Mouse (Mus musculus) erythroblast, embryonic 14.5 days (primary cell): ENCODE data around the gene Stk4. TPM values are rescaled to one million over a fixed set of nuclear protein-coding genes. Genes with fewer than 3 reads are reported as not detected.

Experiments
- H3K27me3 ChIP-seq: 2 replicates; pipeline ENCODE4 v1.6.1; 2012; ENCODE audit warnings: inconsistent platforms; ENCODE audit not compliant: control insufficient read depth
- H3K36me3 ChIP-seq: 2 replicates; pipeline ENCODE4 v1.6.1; 2012; ENCODE audit warnings: mild to moderate bottlenecking, inconsistent platforms; ENCODE audit not compliant: control insufficient read depth
- H3K4me1 ChIP-seq: 2 replicates; pipeline ENCODE4 v1.6.1; 2012; ENCODE audit warnings: inconsistent platforms; ENCODE audit not compliant: control insufficient read depth
- H3K4me3 ChIP-seq: replicated peaks from 2 replicates; pipeline ENCODE3; 2012; ENCODE audit warnings: moderate library complexity, mild to moderate bottlenecking, inconsistent platforms
- H3K9me3 ChIP-seq: 2 replicates; pipeline ENCODE4 v1.6.1; 2012; ENCODE audit warnings: low read length, inconsistent platforms, mixed read lengths; ENCODE audit not compliant: control insufficient read depth
- GATA1 ChIP-seq: IDR thresholded peaks from 2 replicates; pipeline ENCODE4 v1.6.1; 2012; ENCODE audit warnings: low read length, inconsistent platforms, mixed read lengths
- TAL1 ChIP-seq: IDR thresholded peaks from 3 replicates; pipeline ENCODE4 v1.6.1; 2012; ENCODE audit warnings: low read length, inconsistent platforms, mixed read lengths
- polyA plus RNA-seq: library from polyadenylated mRNA; stranded (reverse); fragments of >175 nt; gene quantifications from 2 replicates; pipeline ENCODE4 v1.2.3, GENCODE M21; 2012

The Stk4 gene
- polyA plus RNA-seq, 1 experiment: 0.71 TPM

- Histone ChIP-seq H3K4me3 (no peak overlapping the region), H3K4me1 (no peaks in the 10 kb centered on the region), H3K9me3 (no peaks in the 10 kb centered on the region), H3K36me3 (peaks cover 19% of the 10 kb centered on the region), H3K27me3 (no peaks in the 10 kb centered on the region)
- no peak for TF ChIP-seq TAL1
- TF ChIP-seq GATA1: no peak
Measured at GRCm38 (mm10) chr2:164134563-164134962, 64.4 kb downstream of the Stk4 start.

DNA sequence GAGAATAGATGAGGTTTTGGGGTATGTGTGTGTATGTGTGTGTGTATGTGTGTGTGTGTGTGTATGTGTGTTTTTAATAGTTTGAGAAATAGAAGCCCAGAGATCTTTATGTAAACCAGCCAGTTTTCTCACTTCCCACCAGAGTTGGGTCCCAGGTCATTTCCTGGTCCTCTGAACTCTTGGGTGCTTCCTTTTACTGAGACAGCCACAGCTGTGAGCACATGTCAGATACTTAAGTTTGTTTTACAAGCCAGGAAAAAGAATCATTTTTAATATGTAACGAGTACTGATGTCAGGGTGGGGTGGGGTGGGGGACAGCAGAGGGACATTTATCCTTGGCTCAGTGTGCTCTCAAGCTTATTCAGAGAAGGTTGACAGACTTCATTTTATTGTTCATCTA lies 65.2 kb downstream of the Stk4 start:
- Histone ChIP-seq H3K4me3 (no peak overlapping the region), H3K4me1 (no peaks in the 10 kb centered on the region), H3K9me3 (no peaks in the 10 kb centered on the region), H3K36me3 (peaks cover 22% of the 10 kb centered on the region), H3K27me3 (no peaks in the 10 kb centered on the region)
- no peak for TF ChIP-seq GATA1
- no peak for TF ChIP-seq TAL1

GRCm38 (mm10) chr2:164136393-164136792 lies 66.3 kb downstream of the Stk4 start:
- TF ChIP-seq GATA1: no peak
- TF ChIP-seq TAL1: no peak
- H3K4me3 ChIP-seq: no peak overlapping the region
- no peaks in the 10 kb centered on the region for H3K4me1 ChIP-seq
- H3K36me3 ChIP-seq: peaks cover 18% of the 10 kb centered on the region
- H3K9me3 ChIP-seq: no peaks in the 10 kb centered on the region
- H3K27me3 ChIP-seq: no peaks in the 10 kb centered on the region

GRCm38 (mm10) chr2:164137754-164138153 lies 67.6 kb downstream of the Stk4 start:
- H3K4me3 ChIP-seq: no peak overlapping the region

GRCm38 (mm10) chr2:164142021-164142420 lies 71.9 kb downstream of the Stk4 start:
- H3K9me3 ChIP-seq: no peaks in the 10 kb centered on the region
- H3K27me3 ChIP-seq: no peaks in the 10 kb centered on the region
- H3K4me3 ChIP-seq: no peak overlapping the region
- H3K36me3 ChIP-seq: peaks cover 15% of the 10 kb centered on the region
- no peaks in the 10 kb centered on the region for H3K4me1 ChIP-seq
- TF ChIP-seq TAL1 (no peak), GATA1 (no peak)

More at GRCm38 (mm10) chr2:164137754-164138153, 67.6 kb downstream of the Stk4 start:
- H3K4me1 ChIP-seq: no peaks in the 10 kb centered on the region
- H3K36me3 ChIP-seq: peaks cover 12% of the 10 kb centered on the region
- H3K27me3 ChIP-seq: no peaks in the 10 kb centered on the region
- no peaks in the 10 kb centered on the region for H3K9me3 ChIP-seq
- no peak for TF ChIP-seq GATA1
- no peak for TF ChIP-seq TAL1

GRCm38 (mm10) chr2:164144025-164144424 lies 73.9 kb downstream of the Stk4 start:
- peaks cover 15% of the 10 kb centered on the region for H3K36me3 ChIP-seq
- no peaks in the 10 kb centered on the region for H3K27me3 ChIP-seq
- no peaks in the 10 kb centered on the region for H3K9me3 ChIP-seq
- no peaks in the 10 kb centered on the region for H3K4me1 ChIP-seq
- TF ChIP-seq GATA1: no peak
- TF ChIP-seq TAL1: no peak
- H3K4me3 ChIP-seq: no peak overlapping the region

DNA sequence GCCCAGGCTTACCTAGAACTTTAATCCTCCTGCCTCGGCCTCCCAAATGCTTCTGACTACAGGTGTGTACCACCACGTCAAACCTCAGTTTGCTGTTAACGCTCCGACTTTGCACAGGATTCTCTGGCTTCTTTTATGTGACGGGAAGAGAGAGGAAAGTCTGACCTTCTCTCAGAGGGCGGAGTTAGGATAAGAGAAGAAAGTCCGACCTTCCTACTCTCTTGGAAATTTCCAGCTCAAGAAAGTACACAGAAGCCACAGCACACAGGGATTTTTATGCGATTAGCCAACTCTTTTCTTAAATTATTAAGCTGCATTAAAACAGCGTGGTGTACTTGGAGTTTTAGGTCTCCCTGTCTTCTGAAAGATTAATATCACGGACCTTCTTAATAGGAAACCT lies 74.4 kb downstream of the Stk4 start:
- TF ChIP-seq GATA1 (no peak), TAL1 (no peak)
- H3K4me3 ChIP-seq: no peak overlapping the region
- peaks cover 15% of the 10 kb centered on the region for H3K36me3 ChIP-seq
- no peaks in the 10 kb centered on the region for H3K4me1 ChIP-seq
- no peaks in the 10 kb centered on the region for H3K27me3 ChIP-seq
- no peaks in the 10 kb centered on the region for H3K9me3 ChIP-seq

DNA sequence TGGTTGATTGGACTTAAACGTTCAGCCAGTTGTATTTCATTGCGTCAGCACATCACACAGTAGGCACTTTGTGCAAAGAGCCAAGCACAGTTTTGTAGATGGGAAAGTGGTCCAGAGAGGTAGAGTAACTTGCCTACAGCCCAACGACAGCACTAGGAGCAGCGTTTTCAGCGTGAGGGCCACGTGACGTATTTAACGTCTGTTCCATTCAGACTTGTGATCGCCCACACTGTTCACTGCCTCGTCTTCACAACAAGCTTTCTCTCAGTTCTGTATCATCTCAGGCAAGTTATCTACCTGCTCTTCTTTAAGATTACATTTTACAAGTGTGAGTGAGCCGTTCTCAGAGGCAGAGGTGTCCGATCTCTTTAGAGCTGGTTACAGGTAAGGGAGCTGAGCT lies 76.4 kb downstream of the Stk4 start:
- no peak overlapping the region for H3K4me3 ChIP-seq
- no peaks in the 10 kb centered on the region for H3K27me3 ChIP-seq
- H3K36me3 ChIP-seq: peaks cover 22% of the 10 kb centered on the region
- TF ChIP-seq TAL1 (no peak), GATA1 (no peak)
- H3K9me3 ChIP-seq: no peaks in the 10 kb centered on the region
- H3K4me1 ChIP-seq: no peaks in the 10 kb centered on the region

DNA sequence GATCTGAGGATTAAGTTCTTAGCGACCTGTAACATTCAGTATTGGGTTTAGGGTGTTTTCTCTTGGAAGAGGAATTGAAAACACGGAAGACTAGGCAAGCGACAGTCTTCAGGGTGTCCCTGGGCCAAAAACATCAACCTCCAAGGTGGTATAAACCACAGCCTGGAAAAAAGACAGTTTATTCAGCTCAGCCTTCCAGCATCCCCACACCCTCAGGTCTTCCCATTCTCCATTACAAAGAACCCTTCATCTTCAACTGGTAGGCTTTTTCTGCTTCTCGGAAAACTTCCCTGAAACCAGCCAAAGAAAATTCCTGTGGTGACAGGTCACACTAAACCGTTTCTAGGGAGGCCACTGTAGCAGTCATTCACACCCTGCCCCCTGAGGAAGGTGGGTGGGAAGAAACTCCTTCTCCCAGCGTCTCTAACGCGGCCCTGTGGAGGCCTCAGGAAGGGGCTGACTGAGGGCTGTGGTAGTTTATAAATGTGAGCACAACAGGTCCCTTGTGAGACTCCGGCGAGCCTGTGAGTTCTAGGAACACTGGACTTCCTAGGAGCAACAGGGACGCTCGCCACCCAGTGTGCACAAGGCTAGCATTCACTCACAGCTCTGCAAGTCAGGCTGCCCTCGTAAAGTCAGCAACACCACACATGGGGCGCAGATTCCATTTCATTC lies 80.1 kb downstream of the Stk4 start:
- H3K27me3 ChIP-seq: no peaks in the 10 kb centered on the region
- no peaks in the 10 kb centered on the region for H3K9me3 ChIP-seq
- no peaks in the 10 kb centered on the region for H3K4me1 ChIP-seq
- H3K36me3 ChIP-seq: peaks cover 43% of the 10 kb centered on the region
- no peak overlapping the region for H3K4me3 ChIP-seq
- TF ChIP-seq TAL1: no peak

GRCm38 (mm10) chr2:164152341-164152740 lies 82.2 kb downstream of the Stk4 start:
- Histone ChIP-seq H3K36me3 (peaks cover 45% of the 10 kb centered on the region), H3K9me3 (no peaks in the 10 kb centered on the region), H3K4me1 (no peaks in the 10 kb centered on the region), H3K27me3 (no peaks in the 10 kb centered on the region), H3K4me3 (no peak overlapping the region)
- TF ChIP-seq TAL1: no peak
- no peak for TF ChIP-seq GATA1
